Mouse (Mus musculus): ENCODE results near the gene Rasd2.
A peak's percentile ranks its signal among the peaks of the same experiment; 100 is the strongest.

The Rasd2 gene

DNA sequence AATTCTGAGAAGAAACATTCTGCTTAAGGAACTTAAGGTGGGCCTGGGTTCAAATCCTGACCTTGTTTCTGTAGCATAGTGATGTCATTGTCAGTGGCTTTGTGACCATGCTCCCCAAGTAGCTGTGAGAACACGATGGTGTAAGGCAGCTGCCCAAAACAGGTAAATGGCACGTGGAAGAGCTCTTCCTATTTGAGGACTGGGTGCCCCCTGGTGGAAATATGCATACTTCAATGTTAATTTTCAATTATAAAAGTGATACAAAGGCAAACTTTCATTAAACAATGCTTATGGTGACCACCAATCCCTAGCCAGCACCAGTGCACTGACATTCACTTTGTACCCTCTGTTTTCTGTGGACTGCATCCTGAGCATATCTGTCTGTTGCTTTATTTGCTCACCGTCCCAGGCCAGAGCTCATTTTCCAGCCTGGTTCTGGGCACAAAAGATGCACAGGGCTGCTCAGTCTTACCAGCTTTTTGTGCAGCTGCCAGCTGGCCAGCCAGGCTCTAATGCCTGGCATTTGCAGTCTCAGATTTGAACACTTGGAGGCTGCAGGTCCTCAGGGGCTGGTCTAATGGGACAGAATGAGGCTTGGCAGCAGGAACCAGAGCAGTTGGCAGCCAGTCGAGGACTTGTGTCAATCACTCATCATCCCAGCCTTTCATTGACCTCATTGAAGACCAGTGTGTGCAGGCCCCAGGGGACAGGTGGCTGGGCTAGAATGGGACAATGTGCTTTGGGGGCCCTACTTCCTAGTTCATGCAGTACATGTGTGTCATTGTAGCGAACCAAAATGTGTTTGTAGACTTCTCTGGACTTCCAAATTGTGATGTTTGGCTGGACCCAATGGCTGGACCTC, 6.4 kb downstream of the Rasd2 start:
- DNase-seq: peak; percentile 88

DNA sequence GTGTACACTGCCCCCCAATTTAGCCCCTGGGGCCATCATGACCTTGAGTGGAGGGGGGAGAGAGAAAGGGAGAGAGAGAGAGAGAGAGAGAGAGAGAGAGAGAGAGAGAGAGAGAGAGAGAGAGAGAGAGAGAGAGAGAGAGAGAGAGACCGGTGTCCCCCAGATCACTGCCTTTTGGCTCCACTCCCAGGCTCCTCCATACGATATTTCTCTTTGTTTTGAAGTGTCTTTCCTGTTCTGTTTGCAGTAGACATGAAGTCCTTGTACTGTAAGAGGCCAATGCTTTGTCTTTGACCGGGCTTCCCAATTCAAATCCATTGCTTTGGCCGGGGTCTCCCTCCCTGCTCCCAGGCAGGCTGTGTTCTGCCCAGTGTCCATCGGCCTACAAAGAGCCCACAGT, 8.9 kb downstream of the Rasd2 start:
- DNase-seq: no peak

DNA sequence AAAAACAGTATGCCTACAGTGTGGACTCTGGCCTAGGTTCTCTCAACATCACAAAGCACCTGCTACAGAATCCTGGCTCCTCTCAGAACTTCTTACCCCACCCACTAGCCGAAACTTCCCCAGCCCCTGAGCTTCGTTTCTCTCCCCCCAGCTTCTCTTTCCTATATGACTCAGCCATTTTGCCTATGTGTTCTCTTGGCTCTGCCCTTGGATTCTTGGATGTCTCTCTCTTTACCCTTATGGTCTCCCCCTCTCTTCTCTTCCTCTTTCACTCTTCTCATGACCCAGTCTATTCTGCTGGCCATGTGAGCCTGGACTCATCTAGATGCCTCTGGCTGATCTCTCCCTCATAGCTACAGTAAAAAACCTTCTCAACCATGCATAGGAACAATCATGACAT, 13.0 kb downstream of the Rasd2 start:
- DNase-seq: no peak

- DNase-seq: peak; percentile 45
Measured at GRCm38 (mm10) chr8:75233915-75234554, 20.3 kb downstream of the Rasd2 start.

DNA sequence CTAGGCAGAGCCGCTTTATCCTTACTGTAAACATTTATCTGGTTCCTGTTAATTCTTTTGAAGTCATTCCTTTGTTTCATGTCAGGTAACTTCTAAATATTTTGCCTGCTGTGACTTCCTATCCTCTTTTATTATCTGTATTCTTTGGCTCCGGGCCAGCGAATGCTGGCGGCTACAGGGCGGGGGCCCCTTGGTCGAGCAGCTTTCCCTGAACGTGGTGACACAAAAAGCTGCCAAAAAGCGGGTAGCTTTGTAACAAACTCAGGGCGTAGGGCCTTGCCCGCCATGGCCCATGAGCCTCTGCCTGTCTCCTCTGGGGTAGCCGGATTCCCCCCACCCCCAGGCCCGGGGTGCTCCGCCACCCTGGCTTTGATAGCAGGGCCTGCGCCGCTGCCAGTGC, 33.6 kb downstream of the Rasd2 start:
- DNase-seq: peak; percentile 86

GRCm38 (mm10) chr8:75249186-75249585, 35.4 kb downstream of the Rasd2 start:
- DNase-seq: no peak

DNA sequence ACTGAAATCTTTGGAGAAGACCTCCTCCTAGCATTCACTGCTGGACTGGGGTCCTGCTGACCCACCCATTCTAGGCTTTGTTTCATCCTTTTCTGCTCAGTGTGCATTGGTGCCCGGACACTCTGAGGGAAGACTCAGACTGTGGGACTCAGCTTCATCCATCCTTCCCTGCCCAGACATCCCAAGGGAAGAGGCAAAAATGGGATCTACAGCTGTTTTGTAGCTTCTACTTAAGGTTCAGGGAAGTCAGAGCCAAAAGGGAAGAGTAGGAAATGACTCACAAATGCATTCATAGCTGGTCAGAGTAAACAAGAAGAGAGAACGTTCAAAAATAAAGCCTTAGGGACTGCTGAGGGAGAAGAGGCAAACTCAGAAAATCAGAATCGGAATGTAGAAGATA, 40.3 kb downstream of the Rasd2 start:
- DNase-seq: peak; percentile 96

- DNase-seq: peak; percentile 91
Measured at GRCm38 (mm10) chr8:75255635-75256034, 41.9 kb downstream of the Rasd2 start.

GRCm38 (mm10) chr8:75272166-75272565, 58.4 kb downstream of the Rasd2 start:
- DNase-seq: peak; percentile 86

Measured in heart, adult 11 months (tissue).